Mouse (Mus musculus) left cerebral cortex, postnatal 25 days (tissue): ENCODE data around the gene Pik3r3. TPM values are rescaled to one million over a fixed set of nuclear protein-coding genes. Genes with fewer than 3 reads are reported as not detected.
A peak's percentile ranks its signal among the peaks of the same experiment; 100 is the strongest.

Experiments used
- DNase-seq, 2 experiments: peaks; one replicate each; pipeline ENCODE4 v3.0.0; 2022; ENCODE audit warnings: low spot score in 2 of 2, mixed read lengths in 1 of 2
- intact Hi-C: fragments of 180-260 bp; cut with DNase I; formaldehyde crosslinking; loops from one replicate; pipeline ENCODE4 v1.15.1; 2025
- total RNA-seq, 2 experiments: library from RNA; stranded (reverse); gene quantifications; 2 replicates each; pipeline ENCODE4 v1.2.3; 2021

The Pik3r3 gene
- total RNA-seq: 10 to 100 TPM; 37.7 to 44.0 TPM

- peak; percentile 99 for DNase-seq
- intact Hi-C loops: loop anchor here (1.0 to 5.0 kb wide), 3 partner anchors 45 to 336 kb away; partner anchors contain the start of genes Gpbp1l1 and Tmem69
Observed at GRCm38 (mm10) chr4:116221140-116221851, at the start of gene Pik3r3. Pik3r3 (plus strand) TSS chr4:116221618.

- no peak for DNase-seq
- intact Hi-C loops: no loop called here
Observed at GRCm38 (mm10) chr4:116173072-116173471, 48.3 kb upstream of the Pik3r3 start, which contains the start of the genes 1700042G07Rik and Gm49337. 1700042G07Rik (plus strand) TSS chr4:116173372. Gm49337 (plus strand) TSS chr4:116173384.

- intact Hi-C loops: no loop called here
- DNase-seq: no peak
Observed at GRCm38 (mm10) chr4:116173752-116174151, 47.7 kb upstream of the Pik3r3 start.

- peak in 1 of 2 experiments; percentile 65 for DNase-seq
- intact Hi-C loops: no loop called here
Observed at GRCm38 (mm10) chr4:116174466-116175116, 46.8 kb upstream of the Pik3r3 start.

GRCm38 (mm10) chr4:116175136-116175535 is 46.3 kb upstream of the Pik3r3 start:
- intact Hi-C loops: no loop called here
- DNase-seq: no peak

GRCm38 (mm10) chr4:116175711-116176542 is 45.5 kb upstream of the Pik3r3 start:
- intact Hi-C loops: loop anchor here (1.0 kb wide), 2 partner anchors 16 to 45 kb away; partner anchors contain the start of gene Pik3r3
- DNase-seq: peak; percentile 49 to 79

GRCm38 (mm10) chr4:116176543-116176988 is 44.9 kb upstream of the Pik3r3 start:
- intact Hi-C loops: loop anchor here (1.0 kb wide), 2 partner anchors 16 to 45 kb away; partner anchors contain the start of gene Pik3r3
- peak; percentile 62 to 86 for DNase-seq

GRCm38 (mm10) chr4:116177140-116177539 is 44.3 kb upstream of the Pik3r3 start:
- intact Hi-C loops: no loop called here
- DNase-seq: peak in 1 of 2 experiments; percentile 39

- intact Hi-C loops: no loop called here
- DNase-seq: no peak
Observed at GRCm38 (mm10) chr4:116182079-116182478, 39.3 kb upstream of the Pik3r3 start.

GRCm38 (mm10) chr4:116182745-116183144 is 38.7 kb upstream of the Pik3r3 start:
- intact Hi-C loops: no loop called here
- peak; percentile 22 to 55 for DNase-seq

- no peak for DNase-seq
- intact Hi-C loops: no loop called here
Observed at GRCm38 (mm10) chr4:116185083-116185482, 36.3 kb upstream of the Pik3r3 start.

- DNase-seq: peak in 1 of 2 experiments; percentile 26
- intact Hi-C loops: no loop called here
Observed at GRCm38 (mm10) chr4:116192286-116192835, 29.1 kb upstream of the Pik3r3 start.

- DNase-seq: no peak
- intact Hi-C loops: no loop called here
Observed at GRCm38 (mm10) chr4:116193583-116194383, 27.6 kb upstream of the Pik3r3 start.

GRCm38 (mm10) chr4:116198422-116198821 is 23.0 kb upstream of the Pik3r3 start:
- no peak for DNase-seq
- intact Hi-C loops: no loop called here

- no peak for DNase-seq
- intact Hi-C loops: loop anchor here (10.0 kb wide), 1 partner anchor 290 kb away; no protein-coding TSS in a partner anchor
Observed at GRCm38 (mm10) chr4:116204422-116204821, 17.0 kb upstream of the Pik3r3 start.

- intact Hi-C loops: loop anchor here (10.0 kb wide), 1 partner anchor 288 kb away; no protein-coding TSS in a partner anchor
- no peak for DNase-seq
Observed at GRCm38 (mm10) chr4:116206531-116206930, 14.9 kb upstream of the Pik3r3 start.

- DNase-seq: no peak
- intact Hi-C loops: loop anchor here (10.0 kb wide), 1 partner anchor 286 kb away; no protein-coding TSS in a partner anchor
Observed at GRCm38 (mm10) chr4:116208891-116209290, 12.5 kb upstream of the Pik3r3 start.

GRCm38 (mm10) chr4:116215895-116216605 is 5.4 kb upstream of the Pik3r3 start:
- intact Hi-C loops: no loop called here

More at GRCm38 (mm10) chr4:116215895-116216605, 5.4 kb upstream of the Pik3r3 start:
- DNase-seq: no peak
